Mouse (Mus musculus): Measurements from ENCODE around the gene Htr3b.

GRCm38 (mm10) chr9:48995735-48996134 is 30.9 kb upstream of the Htr3b start:
- no peak for TF ChIP-seq POLR2A (IDR thresholded peaks at IDR 0.05; ENCODE audit: low read depth, low read length)
- TF ChIP-seq CTCF (IDR thresholded peaks at IDR 0.05; ENCODE audit: extremely low read depth, insufficient read depth, insufficient read length, insufficient replicate concordance) = no peak
